Mouse (Mus musculus) heart, adult 2 months (tissue): ENCODE results near the gene Grin2a. TPM values are rescaled to one million over a fixed set of nuclear protein-coding genes. Genes with fewer than 3 reads are reported as not detected.

ENCODE experiments used
- DNase-seq, 2 experiments: peaks; one replicate each; pipeline ENCODE4 v3.0.0; 2021
- H3K27ac ChIP-seq: fragments of 200-600 bp; 2 replicates; pipeline ENCODE4 v1.8.1; 2022
- H3K27me3 ChIP-seq: fragments of 200-500 bp; 2 replicates; pipeline ENCODE4 v1.6.1; 2012; ENCODE audit warnings: mild to moderate bottlenecking, low read length, inconsistent platforms, mixed read lengths; ENCODE audit not compliant: control insufficient read depth, insufficient read depth
- H3K36me3 ChIP-seq: fragments of 200-500 bp; 2 replicates; pipeline ENCODE4 v1.6.1; 2012; ENCODE audit warnings: low read length, inconsistent platforms; ENCODE audit not compliant: control insufficient read depth, insufficient read depth
- H3K4me1 ChIP-seq: fragments of 200-500 bp; 2 replicates; pipeline ENCODE4 v1.6.1; 2011; ENCODE audit warnings: low read length; ENCODE audit not compliant: control insufficient read depth, insufficient read depth
- H3K4me3 ChIP-seq: fragments of 200-600 bp; 2 replicates; pipeline ENCODE4 v1.8.1; 2022
- H3K79me2 ChIP-seq: fragments of 200-500 bp; replicated peaks from 2 replicates; pipeline ENCODE4 v1.6.1; 2012; ENCODE audit warnings: mild to moderate bottlenecking, inconsistent platforms, low read length, moderate library complexity, mixed read lengths; ENCODE audit not compliant: control insufficient read depth, insufficient read depth
- H3K9ac ChIP-seq: fragments of 200-500 bp; 2 replicates; pipeline ENCODE4 v1.6.1; 2012; ENCODE audit warnings: low read depth, mild to moderate bottlenecking, control low read depth, inconsistent platforms, low read length, mixed read lengths
- CTCF ChIP-seq: fragments of 200-600 bp; IDR thresholded peaks from 2 replicates; pipeline ENCODE4 v1.8.1; 2022; ENCODE audit warnings: antibody characterized with exemption, mild to moderate bottlenecking, moderate library complexity
- EP300 ChIP-seq: fragments of 200-500 bp; IDR thresholded peaks from 2 replicates; pipeline ENCODE4 v1.6.1; 2011; ENCODE audit warnings: low read depth, low read length, control low read depth; ENCODE audit not compliant: insufficient read depth
- POLR2A ChIP-seq: fragments of 200-500 bp; IDR thresholded peaks from 2 replicates; pipeline ENCODE4 v1.6.1; 2011; ENCODE audit warnings: mild to moderate bottlenecking, low read depth, low read length, control low read depth; ENCODE audit not compliant: insufficient read depth
- WGBS: fragments of 180-500 bp; shearing (Covaris S2); methylation state at CpG from one replicate; pipeline ENCODE4 v1.1.7; 2018; 5-methylcytosine and 5-hydroxymethylcytosine counted together
- intact Hi-C: fragments of 180-260 bp; cut with DNase I; formaldehyde crosslinking; loops from one replicate; pipeline ENCODE4 v1.15.1; 2025
- long read RNA-seq: library from polyadenylated mRNA; stranded (forward); transcript quantifications from one replicate; pipeline ENCODE4 v2.0.0, GENCODE M21; 2021
- polyA plus RNA-seq: library from polyadenylated mRNA; depleted of rRNA; stranded (reverse); fragments of >200 nt; gene quantifications from 2 replicates; pipeline ENCODE4 v1.2.3, GENCODE M21; 2012; rRNA removed
- total RNA-seq, 2 experiments: library from RNA; stranded (reverse); gene quantifications; 2 replicates each; pipeline ENCODE4 v1.2.3; 2021

The Grin2a gene
- under 1 TPM; 0.07 to 0.10 TPM for total RNA-seq
- 0.02 and 0.03 TPM in 2 replicates for polyA plus RNA-seq
- long read RNA-seq, partial matches to known transcripts = 0 of 1 reads
- long read RNA-seq, other reads (novel, unspliced or antisense) = 1 of 1 reads

- Histone ChIP-seq H3K79me2 (no peaks in the 10 kb centered on the region), H3K4me1 (no peaks in the 10 kb centered on the region), H3K9ac (no peak within 1 kb of the TSS), H3K36me3 (no peaks in the 10 kb centered on the region), H3K27me3 (peaks cover 5% of the 10 kb centered on the region), H3K4me3 (no peak within 1 kb of the TSS), H3K27ac (no peak within 1 kb of the TSS)
- intact Hi-C loops = loop anchor here (5.0 kb wide), 2 partner anchors 1093 to 1113 kb away; no protein-coding TSS in a partner anchor
- TF ChIP-seq POLR2A = no peak
- TF ChIP-seq EP300 = no peak
- TF ChIP-seq CTCF = no peak
- WGBS = 1% methylated on average over 69 of the region's 69 CpGs
- no peak for DNase-seq
Measured at GRCm38 (mm10) chr16:9994951-9995813, at the start of gene Grin2a. Grin2a (minus strand) TSS chr16:9995560.

- Histone ChIP-seq H3K27ac (no peak overlapping the region), H3K4me3 (no peak overlapping the region), H3K4me1 (no peaks in the 10 kb centered on the region), H3K27me3 (no peaks in the 10 kb centered on the region), H3K36me3 (no peaks in the 10 kb centered on the region), H3K9ac (no peak overlapping the region), H3K79me2 (no peaks in the 10 kb centered on the region)
- no peak for DNase-seq
- intact Hi-C loops = no loop called here
- TF ChIP-seq CTCF = no peak
- TF ChIP-seq EP300 = no peak
- no peak for TF ChIP-seq POLR2A
- 58% methylated on average over 7 of the region's 7 CpGs for WGBS
Measured at GRCm38 (mm10) chr16:10035582-10036215, 40.3 kb upstream of the Grin2a start.

GRCm38 (mm10) chr16:10033416-10033979 lies 38.1 kb upstream of the Grin2a start:
- Histone ChIP-seq H3K9ac (no peak overlapping the region), H3K27ac (no peak overlapping the region), H3K79me2 (no peaks in the 10 kb centered on the region), H3K27me3 (no peaks in the 10 kb centered on the region), H3K4me1 (no peaks in the 10 kb centered on the region), H3K4me3 (no peak overlapping the region), H3K36me3 (no peaks in the 10 kb centered on the region)
- WGBS = 70% methylated on average over 4 of the region's 4 CpGs
- DNase-seq = no peak
- TF ChIP-seq EP300 = no peak
- TF ChIP-seq POLR2A = no peak
- TF ChIP-seq CTCF = no peak
- intact Hi-C loops = no loop called here

- no peak overlapping the region for H3K27ac ChIP-seq
- H3K4me1 ChIP-seq = no peaks in the 10 kb centered on the region
- no peak overlapping the region for H3K9ac ChIP-seq
- H3K79me2 ChIP-seq = no peaks in the 10 kb centered on the region
- DNase-seq = no peak
- H3K27me3 ChIP-seq = no peaks in the 10 kb centered on the region
- intact Hi-C loops = no loop called here
- TF ChIP-seq CTCF (no peak), EP300 (no peak), POLR2A (no peak)
- H3K4me3 ChIP-seq = no peak overlapping the region
- H3K36me3 ChIP-seq = no peaks in the 10 kb centered on the region
Measured at GRCm38 (mm10) chr16:10031891-10032290, 36.5 kb upstream of the Grin2a start.

- no peak for DNase-seq
- H3K4me1 ChIP-seq = no peaks in the 10 kb centered on the region
- TF ChIP-seq POLR2A = no peak
- TF ChIP-seq EP300 = no peak
- TF ChIP-seq CTCF = no peak
- H3K27ac ChIP-seq = no peak overlapping the region
- intact Hi-C loops = no loop called here
- H3K36me3 ChIP-seq = no peaks in the 10 kb centered on the region
- WGBS = 58% methylated on average over 6 of the region's 6 CpGs
- no peak overlapping the region for H3K4me3 ChIP-seq
- H3K9ac ChIP-seq = no peak overlapping the region
- H3K79me2 ChIP-seq = no peaks in the 10 kb centered on the region
- H3K27me3 ChIP-seq = no peaks in the 10 kb centered on the region
Measured at GRCm38 (mm10) chr16:10026741-10027140, 31.4 kb upstream of the Grin2a start.

- Histone ChIP-seq H3K4me3 (no peak overlapping the region), H3K27ac (no peak overlapping the region), H3K4me1 (no peaks in the 10 kb centered on the region), H3K27me3 (no peaks in the 10 kb centered on the region), H3K9ac (no peak overlapping the region), H3K36me3 (no peaks in the 10 kb centered on the region), H3K79me2 (no peaks in the 10 kb centered on the region)
- TF ChIP-seq EP300 = no peak
- TF ChIP-seq CTCF = peak; percentile 27; the same call in 1 of the 2 replicates
- no peak for TF ChIP-seq POLR2A
- no peak for DNase-seq
- intact Hi-C loops = no loop called here
- WGBS = 44% methylated on average over 1 of the region's 1 CpGs
Measured at GRCm38 (mm10) chr16:10009743-10010142, 14.4 kb upstream of the Grin2a start.
